Mouse (Mus musculus): ENCODE data around the gene Fahd1. TPM values are rescaled to one million over a fixed set of nuclear protein-coding genes. Genes with fewer than 3 reads are reported as not detected.
A peak's percentile ranks its signal among the peaks of the same experiment; 100 is the strongest.

The Fahd1 gene
- 10 to 100 TPM; 38.1 to 44.5 TPM for total RNA-seq (2021)
- long read RNA-seq, experiment 1, transcript Fahd1-201 (1 exons, 1,473 nt), result major isoform, 77 of 77 reads
- long read RNA-seq, experiment 1, partial matches to known transcripts, result 0 of 77 reads
- long read RNA-seq, experiment 1, other reads (novel, unspliced or antisense), result 0 of 77 reads
- long read RNA-seq, experiment 2, transcript Fahd1-201 (1 exons, 1,473 nt), result major isoform, 76 of 76 reads
- long read RNA-seq, experiment 2, partial matches to known transcripts, result 0 of 76 reads
- long read RNA-seq, experiment 2, other reads (novel, unspliced or antisense), result 0 of 76 reads

DNA sequence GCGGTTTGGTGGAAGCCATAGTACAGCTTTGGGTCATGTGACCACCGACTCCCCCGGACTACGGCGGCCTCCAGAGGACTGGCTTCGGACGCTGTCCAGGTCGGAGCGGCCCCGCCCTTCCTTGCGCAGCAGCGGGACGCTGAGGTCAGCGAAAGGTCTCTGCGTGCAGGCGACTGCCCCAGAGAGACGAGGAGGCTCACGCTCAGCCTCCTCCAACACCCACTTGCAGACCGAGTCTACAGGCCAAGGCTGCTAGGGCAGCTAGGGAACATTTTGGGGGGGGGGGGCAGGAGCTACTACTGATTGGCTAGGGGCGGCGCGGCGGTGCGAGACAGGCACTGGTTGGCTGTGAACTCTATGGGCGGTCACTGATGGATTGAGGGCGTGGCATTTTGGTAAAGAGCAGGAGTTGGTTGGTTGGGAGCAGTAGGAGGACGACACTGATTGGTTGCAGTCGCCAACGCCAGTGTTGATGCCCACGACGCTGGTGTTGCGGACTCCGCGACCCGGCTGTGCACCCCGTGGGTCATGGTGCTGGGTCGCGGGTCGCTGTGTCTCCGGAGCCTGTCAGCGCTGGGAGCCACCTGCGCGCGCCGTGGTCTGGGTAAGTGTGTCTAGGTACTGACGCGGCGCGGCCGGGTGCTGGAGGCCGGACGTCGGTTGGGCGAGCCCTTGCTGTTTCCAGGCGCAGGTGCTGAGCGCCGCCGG is at the start of gene Fahd1:
Gene Fahd1 (minus strand): TSS at position 300 of the 708 bp plus-strand sequence.
- DNase-seq, result peak; percentile 97

DNA sequence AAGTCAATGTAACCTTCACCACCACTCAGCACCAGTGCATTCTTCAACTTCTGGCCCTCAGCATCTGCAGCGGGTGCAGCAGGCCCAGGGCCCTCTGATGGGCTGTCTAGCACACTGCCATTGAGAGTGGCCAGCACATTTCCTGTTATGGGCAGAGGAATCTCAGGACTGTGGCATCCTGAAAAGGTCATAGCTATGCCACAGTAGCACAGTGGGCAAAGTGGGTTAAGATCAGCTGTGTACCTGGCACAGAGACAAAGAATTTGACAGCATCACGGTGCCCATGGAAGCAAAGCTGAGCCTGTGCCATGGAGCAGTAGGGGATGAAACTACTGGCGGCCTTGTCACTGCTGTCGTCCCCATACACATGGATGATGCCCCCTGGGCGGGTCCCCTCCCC is 49.0 kb upstream of the Fahd1 start:
- DNase-seq, result no peak

- DNase-seq, result no peak
These were observed 48.1 kb upstream of the Fahd1 start for GRCm38 (mm10) chr17:24898041-24898854.

GRCm38 (mm10) chr17:24897600-24897999 is 47.4 kb upstream of the Fahd1 start:
- DNase-seq, result no peak

- DNase-seq, result no peak
These were observed 46.8 kb upstream of the Fahd1 start for GRCm38 (mm10) chr17:24896993-24897269.

DNA sequence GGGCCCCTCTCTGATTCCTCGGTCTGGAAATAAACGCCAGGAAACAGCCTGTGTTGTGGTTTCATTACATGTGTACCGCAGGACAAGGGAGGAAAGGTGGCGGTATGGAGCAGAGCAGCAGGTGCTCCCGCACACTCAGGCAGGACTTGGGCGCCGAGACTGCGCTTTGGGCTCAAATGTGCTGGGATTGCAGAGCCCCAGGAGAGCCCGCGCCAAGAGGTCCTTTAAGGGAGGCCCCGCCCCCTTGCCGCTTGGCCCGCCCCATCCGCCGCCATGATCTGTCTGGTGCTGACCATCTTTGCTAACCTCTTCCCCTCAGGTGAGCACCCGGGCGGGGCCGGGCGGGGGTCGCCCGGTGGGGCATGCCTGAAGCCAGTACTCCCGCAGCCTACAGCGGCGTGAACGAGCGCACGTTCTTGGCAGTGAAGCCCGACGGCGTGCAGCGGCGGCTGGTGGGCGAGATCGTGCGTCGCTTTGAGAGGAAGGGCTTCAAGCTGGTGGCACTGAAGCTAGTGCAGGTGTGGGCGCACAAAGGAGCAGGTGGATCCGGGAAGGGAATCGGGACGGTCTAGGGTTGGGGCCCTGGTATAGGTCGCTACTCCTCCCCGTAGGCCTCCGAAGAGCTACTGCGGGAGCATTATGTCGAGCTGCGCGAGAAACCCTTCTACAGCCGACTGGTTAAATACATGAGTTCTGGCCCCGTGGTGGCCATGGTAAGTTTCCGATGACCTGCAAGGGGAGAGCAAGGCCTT is 46.3 kb upstream of the Fahd1 start, which contains the start of gene Nme3:
Gene Nme3 (plus strand): TSS at position 260 of the 752 bp plus-strand sequence.
- peak; percentile 79 for DNase-seq

GRCm38 (mm10) chr17:24895571-24896240 is 45.5 kb upstream of the Fahd1 start:
- no peak for DNase-seq

DNA sequence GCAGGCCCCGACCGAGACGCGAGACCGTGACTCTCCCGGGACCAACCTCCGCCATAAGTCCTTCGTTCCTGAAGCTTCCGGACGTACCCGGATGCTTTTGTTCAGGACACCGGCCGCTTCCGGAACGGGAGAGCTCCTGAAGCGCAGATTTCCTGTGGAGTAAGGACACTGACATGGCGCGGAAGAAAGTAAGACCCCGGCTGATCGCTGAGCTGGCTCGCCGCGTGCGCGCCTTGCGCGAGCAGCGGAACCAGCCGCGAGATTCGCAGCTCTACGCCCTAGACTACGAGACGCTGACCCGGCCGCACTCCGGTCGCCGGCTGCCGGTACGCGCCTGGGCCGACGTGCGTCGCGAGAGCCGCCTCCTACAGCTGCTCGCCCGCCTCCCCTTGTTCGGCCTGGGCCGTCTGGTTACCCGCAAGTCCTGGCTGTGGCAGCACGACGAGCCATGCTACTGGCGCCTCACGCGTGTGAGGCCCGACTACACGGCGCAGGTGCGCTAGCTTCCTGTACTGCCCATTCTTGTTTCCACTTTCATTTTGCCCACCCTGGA is 44.9 kb upstream of the Fahd1 start, which contains the start of the genes Eme2 and Mrps34:
Gene Eme2 (minus strand): TSS at position 93 of the 553 bp plus-strand sequence.
Gene Mrps34 (plus strand): TSS at position 122 of the 553 bp plus-strand sequence.
- DNase-seq, result peak; percentile 78

- no peak for DNase-seq
These were observed 44.2 kb upstream of the Fahd1 start for GRCm38 (mm10) chr17:24894061-24894994.

GRCm38 (mm10) chr17:24893276-24893675 is 43.1 kb upstream of the Fahd1 start:
- no peak for DNase-seq

- DNase-seq, result no peak
These were observed 42.6 kb upstream of the Fahd1 start for GRCm38 (mm10) chr17:24892785-24893184.

- no peak for DNase-seq
These were observed 41.2 kb upstream of the Fahd1 start for GRCm38 (mm10) chr17:24891321-24891720.

DNA sequence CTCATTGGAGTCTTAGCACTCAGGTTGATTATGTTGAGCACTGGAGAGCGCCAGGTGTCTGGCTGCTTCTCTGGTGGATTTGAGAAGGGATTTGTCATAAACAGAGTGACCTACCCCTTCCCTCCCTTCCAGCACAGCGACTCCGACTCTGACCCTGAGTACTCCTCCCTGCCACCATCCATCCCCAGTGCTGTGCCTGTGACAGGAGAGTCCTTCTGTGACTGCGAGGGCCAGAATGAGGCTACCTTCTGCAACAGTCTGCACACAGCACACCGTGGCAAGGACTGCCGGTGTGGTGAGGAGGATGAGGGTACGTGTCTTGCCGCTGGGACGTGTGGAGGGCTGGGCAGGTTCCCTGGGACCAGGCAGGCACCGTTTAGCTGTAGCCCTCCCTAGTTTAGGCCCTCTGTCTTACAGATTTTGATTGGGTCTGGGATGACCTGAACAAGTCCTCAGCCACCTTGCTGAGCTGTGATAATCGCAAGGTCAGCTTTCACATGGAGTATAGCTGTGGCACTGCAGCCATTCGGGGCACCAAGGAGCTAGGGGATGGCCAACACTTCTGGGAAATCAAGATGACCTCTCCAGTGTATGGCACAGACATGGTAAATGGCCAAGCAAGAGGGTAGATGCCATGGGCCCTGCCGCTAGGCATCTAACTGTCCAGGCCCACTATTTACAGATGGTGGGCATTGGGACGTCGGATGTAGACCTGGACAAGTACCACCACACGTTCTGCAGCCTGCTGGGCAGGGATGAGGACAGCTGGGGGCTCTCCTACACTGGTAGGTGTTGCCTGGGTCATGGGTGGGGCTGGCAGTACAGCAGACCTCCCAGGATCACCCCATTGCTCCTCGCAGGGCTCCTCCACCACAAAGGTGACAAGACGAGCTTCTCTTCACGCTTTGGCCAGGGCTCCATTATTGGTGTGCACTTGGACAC is 40.3 kb upstream of the Fahd1 start:
- DNase-seq, result no peak

GRCm38 (mm10) chr17:24888862-24889261 is 38.7 kb upstream of the Fahd1 start:
- no peak for DNase-seq

DNA sequence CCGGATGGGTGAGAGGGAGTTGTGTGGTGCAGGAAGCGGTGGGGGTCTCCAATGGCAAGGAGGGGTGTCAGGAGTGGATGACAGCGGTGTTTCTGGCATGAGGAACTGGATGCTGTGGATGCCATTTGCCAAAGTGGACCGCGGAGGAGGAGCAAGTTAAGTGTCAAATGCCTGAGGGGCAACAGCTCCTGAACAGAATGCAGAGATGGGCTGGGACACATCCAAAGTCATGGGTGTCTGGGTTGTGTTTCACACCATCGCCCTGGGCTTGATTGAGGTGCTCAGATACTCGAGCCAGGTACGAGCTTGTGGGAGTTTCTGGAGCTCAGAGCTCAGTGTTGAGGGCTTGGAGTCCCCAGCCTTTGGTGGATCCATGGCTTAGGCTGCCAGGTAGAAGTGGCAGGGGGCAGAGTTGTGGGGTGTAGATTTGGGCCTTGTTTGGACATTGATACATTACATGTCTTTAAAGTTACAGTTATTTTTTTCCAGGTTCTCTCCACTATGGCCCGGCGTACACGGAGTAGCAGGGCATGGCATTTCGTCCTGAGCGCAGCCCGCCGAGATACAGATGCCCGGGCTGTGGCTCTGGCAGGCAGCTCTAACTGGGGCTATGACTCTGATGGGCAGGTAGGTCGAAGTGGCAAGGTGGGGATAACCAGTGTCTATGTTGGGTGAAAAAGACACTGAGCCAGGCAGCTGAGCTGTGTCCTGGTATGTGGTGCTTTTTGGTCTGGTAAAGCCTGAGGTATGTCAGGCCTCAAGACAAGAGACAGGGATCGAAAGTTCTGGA is 37.3 kb upstream of the Fahd1 start:
- DNase-seq, result no peak

GRCm38 (mm10) chr17:24886932-24887271 is 36.7 kb upstream of the Fahd1 start:
- DNase-seq, result no peak

- peak; percentile 98 for DNase-seq
These were observed 36.2 kb upstream of the Fahd1 start, which contains the start of the genes Nubp2 and Spsb3 for GRCm38 (mm10) chr17:24886134-24886931. Gene Nubp2, minus strand, starts transcription at chr17:24886349. Gene Spsb3, plus strand, starts transcription at chr17:24886643.

Measured in gastrocnemius, postnatal 25 days (tissue).